Mouse (Mus musculus): ENCODE data around the gene Cdk14. TPM values are rescaled to one million over a fixed set of nuclear protein-coding genes. Genes with fewer than 3 reads are reported as not detected.

Cdk14 gene
- total and polyA plus RNA-seq, 2 experiments from 2014 or later, result 34.8 to 54.0 TPM

DNA sequence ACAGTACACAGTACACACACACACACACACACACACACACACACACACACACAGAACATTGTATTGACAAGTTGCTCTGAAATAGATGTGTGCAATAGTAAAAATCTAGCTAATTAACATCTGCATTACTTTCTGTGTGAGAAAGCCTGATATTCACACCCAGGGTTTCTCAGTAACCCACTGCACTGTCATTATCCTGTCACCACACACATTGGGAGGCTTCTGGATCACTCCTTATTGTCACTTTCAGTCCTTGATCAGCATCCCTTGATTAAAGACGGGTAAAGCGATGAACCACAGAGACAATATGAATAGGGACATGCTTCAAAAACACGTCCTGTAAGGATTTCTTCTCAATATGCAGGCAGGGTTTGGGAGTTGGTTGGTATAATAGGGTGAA, 401.2 kb downstream of the Cdk14 start:
- no peaks in the 10 kb centered on the region for H3K9me3 ChIP-seq (ENCODE audit: low read length)
- H3K4me2 ChIP-seq (ENCODE audit: low read depth), result no peak overlapping the region
- H3K4me1 ChIP-seq (ENCODE audit: insufficient read depth), result no peaks in the 10 kb centered on the region
- no peak overlapping the region for H3K9ac ChIP-seq
- H3K27me3 ChIP-seq (ENCODE audit: insufficient read depth, low read length), result no peaks in the 10 kb centered on the region
- H3K4me3 ChIP-seq (ENCODE audit: low read depth, low read length), result no peak overlapping the region
- DNase-seq (no peak), ATAC-seq (peak; percentile 38; the same call in 1 of the 2 replicates)
- WGBS, result 57% methylated on average over 3 of the region's 3 CpGs
- no peaks in the 10 kb centered on the region for H3K36me3 ChIP-seq (ENCODE audit: insufficient read depth)
- H3K27ac ChIP-seq (ENCODE audit: low read depth, low read length), result no peak overlapping the region
- no peak for TF ChIP-seq CTCF (IDR thresholded peaks at IDR 0.05; ENCODE audit: low read depth)

DNA sequence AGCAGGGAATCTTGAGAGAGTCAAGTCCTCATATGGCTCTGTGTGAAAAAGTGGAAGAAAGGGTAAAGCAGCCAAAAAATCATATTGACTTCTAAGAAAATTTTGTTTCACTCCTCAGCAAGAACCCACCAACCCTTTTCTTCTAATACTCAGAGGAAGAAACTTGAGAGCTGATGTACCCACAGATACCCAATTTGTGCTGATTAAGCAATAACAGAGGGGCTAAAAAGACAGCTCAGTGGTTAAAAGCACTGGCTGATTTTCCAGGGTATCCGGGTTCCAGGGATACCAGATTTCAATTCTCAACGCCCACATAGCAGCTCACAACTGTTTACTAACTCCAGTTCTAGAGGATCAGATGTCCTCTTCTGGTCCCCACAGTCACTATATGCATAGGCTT, 401.9 kb downstream of the Cdk14 start:
- H3K9ac ChIP-seq, result no peak overlapping the region
- no peak overlapping the region for H3K4me3 ChIP-seq (ENCODE audit: low read depth, low read length)
- H3K36me3 ChIP-seq (ENCODE audit: insufficient read depth), result no peaks in the 10 kb centered on the region
- no peak overlapping the region for H3K4me2 ChIP-seq (ENCODE audit: low read depth)
- ATAC-seq (no peak), DNase-seq (no peak)
- H3K9me3 ChIP-seq (ENCODE audit: low read length), result no peaks in the 10 kb centered on the region
- H3K4me1 ChIP-seq (ENCODE audit: insufficient read depth), result no peaks in the 10 kb centered on the region
- no peak for TF ChIP-seq CTCF (IDR thresholded peaks at IDR 0.05; ENCODE audit: low read depth)
- WGBS, result 79% methylated on average over 2 of the region's 2 CpGs
- H3K27ac ChIP-seq (ENCODE audit: low read depth, low read length), result no peak overlapping the region
- no peaks in the 10 kb centered on the region for H3K27me3 ChIP-seq (ENCODE audit: insufficient read depth, low read length)

DNA sequence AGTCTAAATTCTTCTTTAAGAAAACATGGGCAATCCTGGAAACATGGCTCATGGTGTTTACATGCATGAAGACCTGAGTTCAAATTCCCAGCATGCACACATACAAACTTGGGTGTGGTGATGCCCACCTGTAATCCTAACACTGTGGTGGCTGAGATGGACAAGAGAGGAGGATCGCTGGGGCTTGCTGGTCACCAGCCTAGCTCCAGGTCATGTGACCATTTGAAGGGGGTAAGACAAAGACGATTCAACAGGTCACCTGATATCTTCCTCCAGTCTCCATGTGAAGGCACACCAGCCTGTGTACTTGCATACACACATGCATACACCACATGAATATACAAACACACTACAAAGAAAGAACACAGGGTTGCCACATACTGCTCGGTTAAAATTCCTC, 406.3 kb downstream of the Cdk14 start:
- Histone ChIP-seq H3K9me3 (ENCODE audit: low read length) (no peaks in the 10 kb centered on the region), H3K4me1 (ENCODE audit: insufficient read depth) (no peaks in the 10 kb centered on the region), H3K36me3 (ENCODE audit: insufficient read depth) (no peaks in the 10 kb centered on the region), H3K27me3 (ENCODE audit: insufficient read depth, low read length) (no peaks in the 10 kb centered on the region), H3K4me2 (ENCODE audit: low read depth) (no peak overlapping the region), H3K4me3 (ENCODE audit: low read depth, low read length) (no peak overlapping the region), H3K27ac (ENCODE audit: low read depth, low read length) (no peak overlapping the region), H3K9ac (no peak overlapping the region)
- WGBS, result 89% methylated on average over 3 of the region's 3 CpGs
- no peak for TF ChIP-seq CTCF (IDR thresholded peaks at IDR 0.05; ENCODE audit: low read depth)
- DNase-seq (no peak), ATAC-seq (no peak)

DNA sequence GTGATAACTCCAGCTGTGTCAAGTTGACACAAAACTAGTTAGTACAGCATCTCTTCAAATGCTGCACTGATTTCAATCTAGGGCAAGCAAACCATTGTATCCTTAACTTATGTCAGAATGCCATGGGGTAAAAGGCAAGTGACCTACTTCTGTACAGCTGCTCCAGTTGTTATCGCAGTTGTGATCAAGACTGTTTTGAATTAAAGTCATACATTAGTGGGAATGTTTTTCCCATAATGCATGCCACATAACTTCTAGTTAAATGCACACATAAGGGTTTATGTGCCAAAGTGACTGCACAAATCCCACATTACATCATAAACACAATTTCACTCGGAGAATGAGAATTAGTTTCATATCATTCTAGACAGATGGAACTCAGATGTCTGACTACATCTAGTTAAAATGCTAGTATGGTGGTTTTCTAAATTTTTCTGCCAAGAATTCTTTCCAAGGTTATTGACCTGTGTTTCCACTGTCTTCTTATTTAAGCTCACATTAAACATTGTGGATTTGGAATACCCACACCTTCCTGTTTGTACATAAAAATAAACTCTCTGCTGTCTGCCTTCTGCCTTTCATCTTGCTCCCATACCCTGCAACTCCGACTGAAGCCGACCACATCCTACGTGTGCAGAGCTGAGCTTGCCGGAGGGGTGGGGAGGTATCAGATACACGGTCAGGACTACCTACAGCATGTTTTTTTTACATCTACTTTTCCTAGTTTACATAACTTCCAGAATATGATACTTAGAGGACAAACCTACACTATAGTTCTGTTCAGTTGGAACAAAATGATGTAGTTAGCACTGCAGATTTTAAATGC, 407.4 kb downstream of the Cdk14 start:
- no peaks in the 10 kb centered on the region for H3K4me1 ChIP-seq (ENCODE audit: insufficient read depth)
- 68% methylated on average over 7 of the region's 7 CpGs for WGBS

DNA sequence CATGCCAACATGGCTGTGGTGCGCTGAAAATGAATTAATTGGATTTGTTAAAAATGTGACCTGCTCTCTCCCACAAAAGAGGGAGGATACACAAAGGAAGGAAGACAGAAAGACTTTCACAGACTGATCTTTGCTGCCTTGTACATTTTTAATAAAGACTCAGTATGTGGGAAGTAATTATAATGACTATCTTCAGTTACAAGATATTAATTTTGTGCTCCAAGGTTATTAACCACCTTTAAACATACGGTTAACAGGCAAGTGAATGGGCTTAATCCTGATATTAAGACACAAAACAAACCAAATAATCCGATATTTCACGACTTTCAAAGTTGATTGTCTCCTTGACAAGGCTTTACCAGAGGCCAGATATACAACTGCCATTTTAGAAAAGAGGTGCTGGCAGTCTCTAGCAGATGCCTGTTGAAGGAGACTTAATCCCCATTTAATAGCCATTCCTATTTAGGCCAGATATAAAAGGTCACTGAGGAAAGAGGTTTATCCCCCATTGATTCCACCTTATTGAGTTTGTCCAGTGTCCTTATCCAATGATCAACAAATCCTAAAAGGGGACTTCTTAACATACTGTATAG, 411.9 kb downstream of the Cdk14 start:
- Histone ChIP-seq H3K4me2 (ENCODE audit: low read depth) (peak overlapping the region; percentile 11; the same call in 1 of the 2 replicates), H3K4me1 (ENCODE audit: insufficient read depth) (no peaks in the 10 kb centered on the region), H3K9me3 (ENCODE audit: low read length) (no peaks in the 10 kb centered on the region), H3K4me3 (ENCODE audit: low read depth, low read length) (no peak overlapping the region), H3K27ac (ENCODE audit: low read depth, low read length) (no peak overlapping the region), H3K36me3 (ENCODE audit: insufficient read depth) (no peaks in the 10 kb centered on the region), H3K27me3 (ENCODE audit: insufficient read depth, low read length) (no peaks in the 10 kb centered on the region), H3K9ac (no peak overlapping the region)
- DNase-seq (no peak), ATAC-seq (no peak)
- 17% methylated on average over 4 of the region's 4 CpGs for WGBS
- no peak for TF ChIP-seq CTCF (IDR thresholded peaks at IDR 0.05; ENCODE audit: low read depth)

More for the DNA sequence above, 407.4 kb downstream of the Cdk14 start:
- Histone ChIP-seq H3K27ac (ENCODE audit: low read depth, low read length) (no peak overlapping the region), H3K4me2 (ENCODE audit: low read depth) (no peak overlapping the region), H3K4me3 (ENCODE audit: low read depth, low read length) (no peak overlapping the region), H3K27me3 (ENCODE audit: insufficient read depth, low read length) (no peaks in the 10 kb centered on the region), H3K36me3 (ENCODE audit: insufficient read depth) (no peaks in the 10 kb centered on the region), H3K9ac (no peak overlapping the region), H3K9me3 (ENCODE audit: low read length) (no peaks in the 10 kb centered on the region)
- ATAC-seq (no peak), DNase-seq (no peak)
- TF ChIP-seq CTCF (IDR thresholded peaks at IDR 0.05; ENCODE audit: low read depth), result no peak

DNA sequence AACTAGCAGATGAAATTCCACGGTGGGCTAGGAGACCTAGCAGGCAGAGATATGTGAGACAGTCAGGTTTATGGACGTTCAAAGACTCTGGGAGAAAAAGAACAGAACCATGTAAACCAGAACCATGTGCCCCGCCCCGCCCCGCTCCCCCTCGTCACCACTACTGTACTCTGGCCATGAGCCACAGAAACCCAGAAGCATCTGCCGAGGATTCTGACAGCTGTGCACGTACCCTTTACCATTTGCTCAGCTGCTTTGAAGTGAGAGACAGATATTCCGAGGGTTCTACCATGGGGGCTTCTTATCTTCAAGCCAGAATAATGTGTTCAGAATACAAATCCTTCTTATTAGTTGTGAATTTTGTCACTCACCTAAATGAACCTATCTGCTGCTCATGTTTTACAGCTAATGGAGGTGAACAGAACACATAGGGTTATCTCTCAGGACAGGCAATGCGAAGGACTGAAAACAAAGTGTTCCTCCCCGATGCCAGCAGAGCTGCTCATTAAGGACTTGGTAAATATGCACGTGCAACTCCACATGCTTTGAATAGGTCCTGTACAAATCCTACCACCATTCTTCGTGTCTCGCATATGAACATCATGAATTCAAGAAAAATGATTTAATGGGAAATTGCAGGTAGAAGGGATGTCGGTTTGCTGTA, 412.5 kb downstream of the Cdk14 start:
- Histone ChIP-seq H3K4me3 (ENCODE audit: low read depth, low read length) (no peak overlapping the region), H3K27ac (ENCODE audit: low read depth, low read length) (no peak overlapping the region), H3K27me3 (ENCODE audit: insufficient read depth, low read length) (no peaks in the 10 kb centered on the region), H3K9ac (no peak overlapping the region), H3K36me3 (ENCODE audit: insufficient read depth) (no peaks in the 10 kb centered on the region), H3K9me3 (ENCODE audit: low read length) (no peaks in the 10 kb centered on the region), H3K4me2 (ENCODE audit: low read depth) (peak overlapping the region; percentile 11; the same call in 1 of the 2 replicates), H3K4me1 (ENCODE audit: insufficient read depth) (no peaks in the 10 kb centered on the region)
- no peak for DNase-seq
- peak; percentile 55 for ATAC-seq
- no peak for TF ChIP-seq CTCF (IDR thresholded peaks at IDR 0.05; ENCODE audit: low read depth)
- WGBS, result 38% methylated on average over 15 of the region's 15 CpGs

DNA sequence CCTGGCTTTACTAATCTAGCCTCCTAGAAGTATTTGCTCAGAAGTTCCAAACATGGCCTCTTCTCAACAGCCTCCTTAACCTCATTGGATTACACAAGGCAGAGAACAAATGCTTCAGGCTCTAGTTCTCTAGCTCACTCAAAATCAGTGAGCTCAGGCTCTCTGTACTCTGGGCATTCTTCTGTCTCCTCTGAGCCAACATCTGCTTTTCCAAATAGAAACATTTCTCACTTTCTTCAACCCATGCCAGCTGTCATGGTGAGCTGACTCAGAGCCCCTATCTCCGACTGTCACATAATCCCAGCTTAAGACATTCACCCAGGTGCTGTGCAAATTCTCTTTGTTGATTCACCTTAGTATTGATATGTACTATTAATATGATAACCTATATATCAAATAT, 414.5 kb downstream of the Cdk14 start:
- H3K4me2 ChIP-seq (ENCODE audit: low read depth), result no peak overlapping the region
- H3K36me3 ChIP-seq (ENCODE audit: insufficient read depth), result no peaks in the 10 kb centered on the region
- 84% methylated on average over 1 of the region's 1 CpGs for WGBS
- no peak overlapping the region for H3K27ac ChIP-seq (ENCODE audit: low read depth, low read length)
- DNase-seq (no peak), ATAC-seq (no peak)
- H3K4me1 ChIP-seq (ENCODE audit: insufficient read depth), result no peaks in the 10 kb centered on the region
- no peaks in the 10 kb centered on the region for H3K9me3 ChIP-seq (ENCODE audit: low read length)
- H3K9ac ChIP-seq, result no peak overlapping the region
- no peak overlapping the region for H3K4me3 ChIP-seq (ENCODE audit: low read depth, low read length)
- TF ChIP-seq CTCF (IDR thresholded peaks at IDR 0.05; ENCODE audit: low read depth), result no peak
- H3K27me3 ChIP-seq (ENCODE audit: insufficient read depth, low read length), result no peaks in the 10 kb centered on the region
